Mouse (Mus musculus): ENCODE results near the gene 9430007A20Rik. TPM values are rescaled to one million over a fixed set of nuclear protein-coding genes. Genes with fewer than 3 reads are reported as not detected.

The 9430007A20Rik gene
- total RNA-seq (2023): not detected

DNA sequence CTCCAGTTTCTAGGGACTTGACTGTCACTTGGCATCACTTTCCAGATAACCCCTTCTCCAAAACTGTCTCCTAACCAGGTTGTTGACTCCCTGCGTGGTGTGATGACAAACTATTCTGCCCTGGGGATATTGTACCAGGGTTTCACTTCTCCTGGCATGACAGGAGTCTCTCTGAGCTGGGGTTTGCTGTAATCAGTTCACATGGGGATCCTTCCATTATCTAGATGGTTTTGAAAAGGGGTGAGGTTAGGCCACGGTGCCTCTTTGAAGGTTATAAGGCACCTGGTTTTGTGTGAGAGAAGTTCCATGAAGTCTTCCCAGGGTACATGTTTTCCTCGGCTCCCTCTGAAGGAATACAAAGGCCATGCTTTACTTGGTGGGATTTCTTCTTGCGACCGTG is at the start of gene 9430007A20Rik:
Gene 9430007A20Rik (plus strand): TSS at position 301 of the 400 bp plus-strand sequence.

DNA sequence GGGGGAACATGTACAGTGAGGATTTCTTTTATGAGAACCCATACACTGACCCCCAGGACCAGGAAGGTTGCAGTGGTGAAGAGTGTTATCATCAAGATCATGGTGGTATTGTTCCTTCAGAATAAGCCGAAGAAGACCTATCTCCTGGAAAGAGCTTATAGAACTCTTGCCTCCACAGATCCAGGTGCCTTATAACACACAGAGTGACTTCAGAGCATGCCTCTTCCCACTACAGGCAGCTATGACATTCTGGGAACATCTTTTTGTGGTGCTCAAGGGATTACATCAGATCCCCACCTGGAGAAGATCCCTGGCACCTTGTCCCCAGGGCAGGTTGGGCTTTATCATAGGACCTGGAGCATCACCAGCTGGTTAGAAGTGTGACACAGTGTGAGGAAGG is 45.4 kb downstream of the 9430007A20Rik start, which contains the start of gene Gm13124:
Gene Gm13124 (minus strand): TSS at position 101 of the 400 bp plus-strand sequence.

Other genes with a start within 250 kb of the 9430007A20Rik start
- gene Pramel5, start 239.3 kb upstream of the 9430007A20Rik start, total RNA-seq (2023): not detected
- not detected for gene Gm13128, start 189.6 kb upstream of the 9430007A20Rik start, total RNA-seq (2023)
- not detected for gene Gm13119, start 161.9 kb upstream of the 9430007A20Rik start, total RNA-seq (2023)
- not detected for gene Pramef20, start 141.9 kb upstream of the 9430007A20Rik start, total RNA-seq (2023)
- not detected for gene Pramef12, start 111.4 kb upstream of the 9430007A20Rik start, total RNA-seq (2023)
- not detected for gene 1700012P22Rik, start 81.0 kb upstream of the 9430007A20Rik start, total RNA-seq (2023)
- gene Gm9944, start 66.5 kb upstream of the 9430007A20Rik start, total RNA-seq (2023): not detected
- not detected for gene Aadacl3, start 56.1 kb upstream of the 9430007A20Rik start, total RNA-seq (2023)
- gene Gm13124, start 45.3 kb downstream of the 9430007A20Rik start, total RNA-seq (2023): not detected
- gene Aadacl4, start 93.9 kb downstream of the 9430007A20Rik start, total RNA-seq (2023): not detected
- not detected for gene Gm436, start 166.5 kb downstream of the 9430007A20Rik start, total RNA-seq (2023)
- gene Gm13178, start 201.6 kb downstream of the 9430007A20Rik start, total RNA-seq (2023): not detected